ENCODE assay signal across 8 mouse cellular contexts in genomic region chr17:12991635-12992358, GRCm38 (mm10). TPM values are rescaled to one million over a fixed set of nuclear protein-coding genes. Genes with fewer than 3 reads are reported as not detected.
A peak's percentile ranks its signal among the peaks of the same experiment; 100 is the strongest.
DNase-seq lines count a peak whose midpoint lies in the region; ATAC-seq and TF ChIP-seq lines count a peak whose summit lies in the region.

No protein-coding gene starts in this region.

- no peaks in the 10 kb centered on the region for H3K27me3 ChIP-seq in embryonic facial prominence, embryonic 15.5 days
- H3K27me3 ChIP-seq in kidney, embryonic 14.5 days (ENCODE audit: control insufficient read depth, insufficient read depth, low read length): no peaks in the 10 kb centered on the region
- no peaks in the 10 kb centered on the region for H3K27me3 ChIP-seq in limb, embryonic 15.5 days
- H3K27me3 ChIP-seq in midbrain, postnatal 0 days (ENCODE audit: insufficient read depth, low read length): no peaks in the 10 kb centered on the region

- under 1% methylated on average over 79 of the region's 84 CpGs for WGBS in bone marrow, adult 2 months
- under 1% methylated on average over 73 of the region's 84 CpGs for WGBS in embryonic facial prominence, embryonic 15.5 days
- 1% methylated on average over 56 of the region's 84 CpGs for WGBS in kidney, embryonic 14.5 days
- under 1% methylated on average over 77 of the region's 84 CpGs for WGBS in limb, embryonic 15.5 days
- WGBS in midbrain, postnatal 0 days: 0% methylated on average over 46 of the region's 84 CpGs

- peak; percentile 69 for DNase-seq in 3T3-L1 (ENCODE audit: low read depth, low spot score)
- DNase-seq in heart, adult 9 months (ENCODE audit: low spot score in 2 of 2): peak; percentile 93 to 94
- DNase-seq in midbrain, postnatal 0 days (ENCODE audit: low spot score): peak; percentile 79
- peak; percentile 90 for DNase-seq in spleen, postnatal 10 days (ENCODE audit: low spot score in 2 of 2)

- no peaks in the 10 kb centered on the region for H3K9me3 ChIP-seq in embryonic facial prominence, embryonic 15.5 days (replicated peaks)
- H3K9me3 ChIP-seq in kidney, embryonic 14.5 days (ENCODE audit: control insufficient read depth, low read length): no peaks in the 10 kb centered on the region
- no peaks in the 10 kb centered on the region for H3K9me3 ChIP-seq in limb, embryonic 15.5 days
- no peaks in the 10 kb centered on the region for H3K9me3 ChIP-seq in midbrain, postnatal 0 days (ENCODE audit: low read length)

- ATAC-seq in embryonic facial prominence, embryonic 15.5 days (ENCODE audit: insufficient number of reproducible peaks, low FRiP score, low TSS enrichment, low read depth): peak; percentile 96
- ATAC-seq in kidney, embryonic 14.5 days (ENCODE audit: low FRiP score, low TSS enrichment): peak; percentile 96
- ATAC-seq in limb, embryonic 15.5 days (ENCODE audit: insufficient number of reproducible peaks, low FRiP score, low TSS enrichment, low read depth): peak; percentile 94
- ATAC-seq in midbrain, postnatal 0 days (ENCODE audit: low FRiP score): peak; percentile 92

- TF ChIP-seq CTCF in bone marrow, adult 2 months (IDR thresholded peaks at IDR 0.05; ENCODE audit: control insufficient read depth, insufficient read depth, low read length): no peak
- TF ChIP-seq CTCF in midbrain, postnatal 0 days (IDR thresholded peaks at IDR 0.05): peak; percentile 7; the same call in 1 of the 2 replicates

- peak; percentile 50; the same call in 1 of the 2 replicates for TF ChIP-seq POLR2A in bone marrow, adult 2 months (IDR thresholded peaks at IDR 0.05; ENCODE audit: borderline replicate concordance, control insufficient read depth, low read depth, low read length)

- peak overlapping the region; percentile 76 for H3K4me3 ChIP-seq in bone marrow, adult 2 months (replicated peaks; ENCODE audit: control insufficient read depth, low read depth, low read length)
- peak overlapping the region; percentile 84 for H3K4me3 ChIP-seq in embryonic facial prominence, embryonic 15.5 days (replicated peaks)
- H3K4me3 ChIP-seq in kidney, embryonic 14.5 days (ENCODE audit: low read length): peak overlapping the region; percentile 99
- H3K4me3 ChIP-seq in limb, embryonic 15.5 days: peak overlapping the region; percentile 100
- H3K4me3 ChIP-seq in midbrain, postnatal 0 days (ENCODE audit: low read depth, low read length): peak overlapping the region; percentile 99

- peak overlapping the region; percentile 98 for H3K9ac ChIP-seq in embryonic facial prominence, embryonic 15.5 days
- peak overlapping the region; percentile 100 for H3K9ac ChIP-seq in kidney, embryonic 14.5 days (ENCODE audit: low read depth, low read length)
- peak overlapping the region; percentile 100 for H3K9ac ChIP-seq in limb, embryonic 15.5 days
- H3K9ac ChIP-seq in midbrain, postnatal 0 days (replicated peaks; ENCODE audit: low read length, poor library complexity, severe bottlenecking): peak overlapping the region; percentile 99

- no peaks in the 10 kb centered on the region; the same call in none of the 2 replicates for H3K4me1 ChIP-seq in bone marrow, adult 2 months (ENCODE audit: control insufficient read depth, insufficient read depth, low read length)
- peaks cover 10% of the 10 kb centered on the region for H3K4me1 ChIP-seq in embryonic facial prominence, embryonic 15.5 days
- peaks cover 15% of the 10 kb centered on the region for H3K4me1 ChIP-seq in kidney, embryonic 14.5 days (ENCODE audit: control insufficient read depth, insufficient read depth, low read length)
- peaks cover 9% of the 10 kb centered on the region for H3K4me1 ChIP-seq in limb, embryonic 15.5 days
- no peaks in the 10 kb centered on the region for H3K4me1 ChIP-seq in midbrain, postnatal 0 days (ENCODE audit: insufficient read depth, low read length)

- H3K4me2 ChIP-seq in embryonic facial prominence, embryonic 15.5 days (replicated peaks): peak overlapping the region; percentile 69
- peak overlapping the region; percentile 72 for H3K4me2 ChIP-seq in kidney, embryonic 14.5 days (replicated peaks; ENCODE audit: low read depth, low read length)
- H3K4me2 ChIP-seq in limb, embryonic 15.5 days: peak overlapping the region; percentile 52
- peak overlapping the region; percentile 71 for H3K4me2 ChIP-seq in midbrain, postnatal 0 days (ENCODE audit: low read depth, low read length, poor library complexity, severe bottlenecking)

- H3K27ac ChIP-seq in bone marrow, adult 2 months (ENCODE audit: control insufficient read depth, insufficient read depth, low read depth, low read length, poor library complexity): peak overlapping the region; percentile 100
- H3K27ac ChIP-seq in embryonic facial prominence, embryonic 15.5 days (replicated peaks): peak overlapping the region; percentile 99
- H3K27ac ChIP-seq in kidney, embryonic 14.5 days (ENCODE audit: low read depth, low read length): peak overlapping the region; percentile 100
- peak overlapping the region; percentile 100 for H3K27ac ChIP-seq in limb, embryonic 15.5 days
- H3K27ac ChIP-seq in midbrain, postnatal 0 days (ENCODE audit: low read depth, low read length): peak overlapping the region; percentile 100

- no peaks in the 10 kb centered on the region for H3K36me3 ChIP-seq in embryonic facial prominence, embryonic 15.5 days
- peaks cover 3% of the 10 kb centered on the region; the same call in 1 of the 2 replicates for H3K36me3 ChIP-seq in kidney, embryonic 14.5 days (ENCODE audit: control insufficient read depth, insufficient read depth, low read length)
- H3K36me3 ChIP-seq in limb, embryonic 15.5 days: peaks cover 7% of the 10 kb centered on the region; the same call in 1 of the 2 replicates
- no peaks in the 10 kb centered on the region for H3K36me3 ChIP-seq in midbrain, postnatal 0 days (ENCODE audit: insufficient read depth, low read length)

RNA-seq across cellular contexts. Expression of gene Wtap, which starts 2.2 kb away (rescaled TPM):
- polyA plus RNA-seq in bone marrow, adult 2 months (2011; ENCODE audit: insufficient read depth, insufficient read length, low replicate concordance, missing spikeins): 46.2 and 67.4 TPM in 2 replicates
- 120 and 125 TPM in 2 replicates for polyA plus RNA-seq in embryonic facial prominence, embryonic 15.5 days (2015; fragmentation: Nextera tagmentation; extraction: Ambion mirVana)
- polyA plus RNA-seq in kidney, embryonic 14.5 days (2014; fragmentation: Nextera tagmentation; extraction: Ambion mirVana): 146 and 173 TPM in 2 replicates
- polyA plus RNA-seq in limb, embryonic 15.5 days (2015; fragmentation: Nextera tagmentation; extraction: Ambion mirVana): 106 and 124 TPM in 2 replicates
- 82.7 and 88.8 TPM in 2 replicates for total RNA-seq in midbrain, postnatal 0 days (2014; rRNA removed)
- 134 and 147 TPM in 2 replicates for polyA plus RNA-seq in midbrain, postnatal 0 days (2015; fragmentation: Nextera tagmentation; extraction: Ambion mirVana)

RNA-seq across cellular contexts. Expression of gene Sod2, which starts 14.8 kb away (rescaled TPM):
- 33.4 and 38.2 TPM in 2 replicates for polyA plus RNA-seq in bone marrow, adult 2 months (2011; ENCODE audit: insufficient read depth, insufficient read length, low replicate concordance, missing spikeins)
- 98.3 and 98.5 TPM in 2 replicates for polyA plus RNA-seq in embryonic facial prominence, embryonic 15.5 days (2015; fragmentation: Nextera tagmentation; extraction: Ambion mirVana)
- polyA plus RNA-seq in kidney, embryonic 14.5 days (2014; fragmentation: Nextera tagmentation; extraction: Ambion mirVana): 139 and 144 TPM in 2 replicates
- 89.2 and 111 TPM in 2 replicates for polyA plus RNA-seq in limb, embryonic 15.5 days (2015; fragmentation: Nextera tagmentation; extraction: Ambion mirVana)
- total RNA-seq in midbrain, postnatal 0 days (2014; rRNA removed): 160 and 177 TPM in 2 replicates
- 121 and 128 TPM in 2 replicates for polyA plus RNA-seq in midbrain, postnatal 0 days (2015; fragmentation: Nextera tagmentation; extraction: Ambion mirVana)

RNA-seq across cellular contexts. Expression of gene Acat2, which starts 31.2 kb away (rescaled TPM):
- 10.8 and 17.1 TPM in 2 replicates for polyA plus RNA-seq in bone marrow, adult 2 months (2011; ENCODE audit: insufficient read depth, insufficient read length, low replicate concordance, missing spikeins)
- polyA plus RNA-seq in embryonic facial prominence, embryonic 15.5 days (2015; fragmentation: Nextera tagmentation; extraction: Ambion mirVana): 121 and 128 TPM in 2 replicates
- 78.4 and 95.7 TPM in 2 replicates for polyA plus RNA-seq in kidney, embryonic 14.5 days (2014; fragmentation: Nextera tagmentation; extraction: Ambion mirVana)
- 128 and 133 TPM in 2 replicates for polyA plus RNA-seq in limb, embryonic 15.5 days (2015; fragmentation: Nextera tagmentation; extraction: Ambion mirVana)
- 181 and 194 TPM in 2 replicates for total RNA-seq in midbrain, postnatal 0 days (2014; rRNA removed)
- polyA plus RNA-seq in midbrain, postnatal 0 days (2015; fragmentation: Nextera tagmentation; extraction: Ambion mirVana): 247 and 254 TPM in 2 replicates

RNA-seq across cellular contexts. Expression of gene Acat3, which starts 51.4 kb away (rescaled TPM):
- polyA plus RNA-seq in bone marrow, adult 2 months (2011; ENCODE audit: insufficient read depth, insufficient read length, low replicate concordance, missing spikeins): 0.75 and 1.2 TPM in 2 replicates
- 0.60 and 1.2 TPM in 2 replicates for polyA plus RNA-seq in embryonic facial prominence, embryonic 15.5 days (2015; fragmentation: Nextera tagmentation; extraction: Ambion mirVana)
- 0.61 and 0.76 TPM in 2 replicates for polyA plus RNA-seq in kidney, embryonic 14.5 days (2014; fragmentation: Nextera tagmentation; extraction: Ambion mirVana)
- polyA plus RNA-seq in limb, embryonic 15.5 days (2015; fragmentation: Nextera tagmentation; extraction: Ambion mirVana): 0.63 and 0.72 TPM in 2 replicates
- total RNA-seq in midbrain, postnatal 0 days (2014; rRNA removed): 0.52 and 0.82 TPM in 2 replicates
- 1.5 and 2.0 TPM in 2 replicates for polyA plus RNA-seq in midbrain, postnatal 0 days (2015; fragmentation: Nextera tagmentation; extraction: Ambion mirVana)

Comparison
In these comparisons a context has a peak if more than half of its experiments do, and no peak if none do; other contexts are left out.
1. Peak in every context shown above with its lines: DNase-seq, ATAC-seq, H3K4me3 ChIP-seq and H3K27ac ChIP-seq.